Comparison of ENCODE assay signal across 22 mouse cellular contexts in the genomic region with DNA sequence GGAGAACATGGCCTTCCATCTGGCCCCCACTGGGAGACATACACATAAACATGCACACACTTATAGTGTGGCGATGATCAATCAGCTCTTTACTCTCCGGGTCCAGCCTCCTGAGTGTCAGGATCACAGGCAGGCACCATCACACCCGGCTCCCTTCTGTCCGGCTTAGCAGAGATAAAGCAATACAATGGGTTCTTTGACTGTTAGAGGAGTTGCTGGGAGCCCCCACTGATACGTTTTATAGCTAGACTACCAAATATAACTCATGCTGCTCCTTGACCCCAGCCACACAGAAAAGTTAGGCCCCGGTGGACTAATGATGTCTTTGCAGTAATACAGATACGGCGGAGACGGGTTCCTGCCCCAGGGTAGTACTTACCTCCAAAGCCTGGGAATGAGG. TPM values are rescaled to one million over a fixed set of nuclear protein-coding genes. Genes with fewer than 3 reads are reported as not detected.
"Had no signal": no experiment of that assay in that cellular context is flagged by ENCODE, and none has a peak within 500 bp of the region (broad histone marks: within the 10 kb centered on the region; RNA-seq: fewer than 3 reads in every experiment).

No protein-coding gene starts in this region.

- H3K27me3 ChIP-seq: limb, embryonic 12.5 days; limb, embryonic 15.5 days; lung, embryonic 15.5 days; megakaryocyte, embryonic 14.5 days; midbrain, embryonic 13.5 days; neural tube, embryonic 12.5 days had no signal

- ATAC-seq: liver, postnatal 0 days; midbrain, embryonic 13.5 days; midbrain, embryonic 16.5 days had no signal

- DNase-seq: kidney, adult 2 months; kidney, postnatal 10 days; kidney, postnatal 36 days; layer of hippocampus, postnatal 36 days; left cerebral cortex, postnatal 4 days; liver, postnatal 0 days; lung, postnatal 10 days; lung, postnatal 36 days; thymus, adult 18-20 months; thymus, postnatal 36 days had no signal

- H3K4me2 ChIP-seq: limb, embryonic 12.5 days; limb, embryonic 15.5 days; liver, embryonic 11.5 days; lung, embryonic 15.5 days; midbrain, embryonic 13.5 days; neural tube, embryonic 12.5 days had no signal

- H3K27ac ChIP-seq: left cerebral cortex, adult 2 months; limb, embryonic 12.5 days; limb, embryonic 15.5 days; liver, embryonic 14.5 days; lung, embryonic 15.5 days; midbrain, embryonic 10.5 days; midbrain, embryonic 13.5 days; neural tube, embryonic 12.5 days had no signal

- H3K9ac ChIP-seq: limb, embryonic 12.5 days; limb, embryonic 15.5 days; liver, embryonic 14.5 days; liver, postnatal 0 days; lung, embryonic 15.5 days; midbrain, embryonic 13.5 days; neural tube, embryonic 12.5 days had no signal

- H3K4me3 ChIP-seq: left cerebral cortex, adult 2 months; limb, embryonic 12.5 days; limb, embryonic 15.5 days; lung, embryonic 15.5 days; megakaryocyte, embryonic 14.5 days; midbrain, embryonic 10.5 days; midbrain, embryonic 13.5 days; myocyte; neural tube, embryonic 12.5 days had no signal

- H3K4me1 ChIP-seq: limb, embryonic 12.5 days; limb, embryonic 15.5 days; lung, embryonic 15.5 days; megakaryocyte, embryonic 14.5 days; midbrain, embryonic 10.5 days; midbrain, embryonic 13.5 days; neural tube, embryonic 12.5 days had no signal

- H3K9me3 ChIP-seq: limb, embryonic 12.5 days; limb, embryonic 15.5 days; lung, embryonic 15.5 days; megakaryocyte, embryonic 14.5 days; midbrain, embryonic 10.5 days; midbrain, embryonic 13.5 days; neural tube, embryonic 12.5 days had no signal

RNA-seq across cellular contexts. Expression of gene Irs3, which starts 17.5 kb away (rescaled TPM):
- polyA plus RNA-seq: liver, postnatal 0 days; midbrain, embryonic 13.5 days had no signal
